Mouse (Mus musculus) frontal cortex, postnatal 36 days (tissue): ENCODE data around the gene Cygb.

ENCODE experiments used
- DNase-seq, 2 experiments: peaks; one replicate each; pipeline ENCODE4 v3.0.0; 2022; ENCODE audit warnings: low spot score in 2 of 2

The Cygb gene

GRCm38 (mm10) chr11:116656348-116657191 is 2.5 kb upstream of the Cygb start:
- DNase-seq: no peak

GRCm38 (mm10) chr11:116653709-116654221 is 348 bp downstream of the Cygb start:
- DNase-seq: peak in 1 of 2 experiments; percentile 68

- no peak for DNase-seq
These were observed 879 bp downstream of the Cygb start, which contains the start of gene Prcd for GRCm38 (mm10) chr11:116653234-116653633. Gene Prcd (plus strand): TSS chr11:116653534.

GRCm38 (mm10) chr11:116652330-116653098 is 1.6 kb downstream of the Cygb start:
- DNase-seq: no peak

- peak in 1 of 2 experiments; percentile 54 for DNase-seq
These were observed 2.8 kb downstream of the Cygb start for GRCm38 (mm10) chr11:116651339-116651738.

GRCm38 (mm10) chr11:116650811-116651210 is 3.3 kb downstream of the Cygb start:
- DNase-seq: no peak

- DNase-seq: no peak
These were observed 4.3 kb downstream of the Cygb start for GRCm38 (mm10) chr11:116649711-116650337.

GRCm38 (mm10) chr11:116648976-116649375 is 5.1 kb downstream of the Cygb start:
- no peak for DNase-seq

GRCm38 (mm10) chr11:116648213-116648921 is 5.7 kb downstream of the Cygb start:
- no peak for DNase-seq

- no peak for DNase-seq
These were observed 6.6 kb downstream of the Cygb start for GRCm38 (mm10) chr11:116647340-116647991.

GRCm38 (mm10) chr11:116646771-116647170 is 7.3 kb downstream of the Cygb start:
- DNase-seq: no peak

- no peak for DNase-seq
These were observed 8.0 kb downstream of the Cygb start for GRCm38 (mm10) chr11:116646136-116646535.

- DNase-seq: no peak
These were observed 8.5 kb downstream of the Cygb start for GRCm38 (mm10) chr11:116645446-116646110.

- DNase-seq: no peak
These were observed 9.6 kb downstream of the Cygb start for GRCm38 (mm10) chr11:116644225-116645112.

- no peak for DNase-seq
These were observed 10.4 kb downstream of the Cygb start for GRCm38 (mm10) chr11:116643579-116644224.

GRCm38 (mm10) chr11:116642681-116643578 is 11.2 kb downstream of the Cygb start:
- DNase-seq: peak; percentile 88 to 94

GRCm38 (mm10) chr11:116641731-116642130 is 12.4 kb downstream of the Cygb start:
- no peak for DNase-seq

GRCm38 (mm10) chr11:116641168-116641567 is 12.9 kb downstream of the Cygb start:
- DNase-seq: no peak
